Mouse (Mus musculus) left cerebral cortex, postnatal 10 days (tissue): ENCODE results near the gene Vmn1r208. TPM values are rescaled to one million over a fixed set of nuclear protein-coding genes. Genes with fewer than 3 reads are reported as not detected.
"Not testable (repeated sequence)": the region's sequence is repeated elsewhere in the genome, so short reads cannot be mapped to it uniquely, and the experiment has no call there.

Experiments
- DNase-seq, 2 experiments: peaks; one replicate each; pipeline ENCODE4 v3.0.0; 2021 to 2022; ENCODE audit warnings: low spot score in 2 of 2, mixed read lengths in 1 of 2; ENCODE audit errors: extremely low spot score in 1 of 2
- intact Hi-C: fragments of 180-260 bp; cut with DNase I; formaldehyde crosslinking; loops from one replicate; pipeline ENCODE4 v1.15.1; 2025
- total RNA-seq, 2 experiments: library from RNA; stranded (reverse); gene quantifications; 2 replicates each; pipeline ENCODE4 v1.2.3; 2021

Vmn1r208 gene
- not detected for total RNA-seq

GRCm38 (mm10) chr13:22777300-22777699, at the start of gene Vmn1r208:
Gene Vmn1r208, minus strand, starts transcription at chr13:22777400.
- intact Hi-C loops, DNase-seq: not testable (repeated sequence)

GRCm38 (mm10) chr13:22821601-22822000, 44.4 kb upstream of the Vmn1r208 start:
- DNase-seq, intact Hi-C loops: not testable (repeated sequence)

- DNase-seq, intact Hi-C loops: not testable (repeated sequence)
These were observed 32.4 kb upstream of the Vmn1r208 start, which contains the start of gene Vmn1r209 for GRCm38 (mm10) chr13:22809582-22809981. Gene Vmn1r209, minus strand, starts transcription at chr13:22809682.

GRCm38 (mm10) chr13:22788096-22788495, 10.9 kb upstream of the Vmn1r208 start:
- intact Hi-C loops, result loop anchor here (10.0 kb wide), 1 partner anchor 93 kb away; no protein-coding TSS in a partner anchor
- DNase-seq, result not testable (repeated sequence)

GRCm38 (mm10) chr13:22784159-22784558, 7.0 kb upstream of the Vmn1r208 start:
- not testable (repeated sequence) for DNase-seq
- intact Hi-C loops, result loop anchor here (10.0 kb wide), 1 partner anchor 89 kb away; no protein-coding TSS in a partner anchor

GRCm38 (mm10) chr13:22771592-22771991, 5.6 kb downstream of the Vmn1r208 start:
- intact Hi-C loops, result not testable (repeated sequence)

GRCm38 (mm10) chr13:22747524-22747923, 29.7 kb downstream of the Vmn1r208 start:
- DNase-seq, result no peak
- intact Hi-C loops, result no loop called here

More at GRCm38 (mm10) chr13:22771592-22771991, 5.6 kb downstream of the Vmn1r208 start:
- DNase-seq, result not testable (repeated sequence)

- DNase-seq, intact Hi-C loops: not testable (repeated sequence)
These were observed 47.7 kb downstream of the Vmn1r208 start, which contains the start of gene Vmn1r207-ps for GRCm38 (mm10) chr13:22729529-22729928. Gene Vmn1r207-ps, minus strand, starts transcription at chr13:22729629.

Other genes starting within 250 kb of the Vmn1r208 start
- gene Vmn1r204, start 224.2 kb downstream of the Vmn1r208 start, total RNA-seq, result not detected
- not detected for gene Vmn1r205, start 184.4 kb downstream of the Vmn1r208 start, total RNA-seq
- gene Vmn1r206, start 153.1 kb downstream of the Vmn1r208 start, total RNA-seq, result not detected
- gene Vmn1r207-ps, start 47.8 kb downstream of the Vmn1r208 start, total RNA-seq, result under 1 TPM; 0.10 to 0.15 TPM
- gene Vmn1r209, start 32.3 kb upstream of the Vmn1r208 start, total RNA-seq, result under 1 TPM in 1 of 2 experiments, not detected in 1; 0.13 TPM
- gene Vmn1r210, start 53.9 kb upstream of the Vmn1r208 start, total RNA-seq, result not detected
- gene Vmn1r211, start 80.2 kb upstream of the Vmn1r208 start, total RNA-seq, result not detected
- gene Vmn1r212, start 106.8 kb upstream of the Vmn1r208 start, total RNA-seq, result not detected
- gene Vmn1r213, start 230.3 kb upstream of the Vmn1r208 start, total RNA-seq, result not detected